Comparison of ENCODE assay signal across 8 mouse cellular contexts in genomic region chr7:128743898-128744297, GRCm38 (mm10). TPM values are rescaled to one million over a fixed set of nuclear protein-coding genes. Genes with fewer than 3 reads are reported as not detected.
A peak's percentile ranks its signal among the peaks of the same experiment; 100 is the strongest.
DNase-seq lines count a peak whose midpoint lies in the region; ATAC-seq and TF ChIP-seq lines count a peak whose summit lies in the region.

No protein-coding gene starts in this region.

- H3K4me1 ChIP-seq in heart, embryonic 12.5 days (replicated peaks), result peaks cover 39% of the 10 kb centered on the region
- H3K4me1 ChIP-seq in E14TG2a.4 (replicated peaks; ENCODE audit: low read depth, low read length), result peaks cover 49% of the 10 kb centered on the region
- peaks cover 13% of the 10 kb centered on the region for H3K4me1 ChIP-seq in forebrain, postnatal 0 days (ENCODE audit: insufficient read depth)
- H3K4me1 ChIP-seq in liver, embryonic 16.5 days (ENCODE audit: control insufficient read depth, low read depth, low read length), result peaks cover 48% of the 10 kb centered on the region

- 0 out of 2 replicates have a peak, but pooled peaks cover 8% of the 10 kb centered on the region for H3K27me3 ChIP-seq in heart, embryonic 12.5 days (replicated peaks)
- no peaks in the 10 kb centered on the region for H3K27me3 ChIP-seq in E14TG2a.4 (ENCODE audit: insufficient read depth, low read length)
- H3K27me3 ChIP-seq in forebrain, postnatal 0 days (ENCODE audit: insufficient read depth, low read length), result no peaks in the 10 kb centered on the region
- no peaks in the 10 kb centered on the region for H3K27me3 ChIP-seq in liver, embryonic 16.5 days (ENCODE audit: control insufficient read depth, insufficient read depth, low read depth, low read length)

- ATAC-seq in heart, embryonic 12.5 days (ENCODE audit: insufficient number of reproducible peaks, low FRiP score), result no peak
- ATAC-seq in forebrain, postnatal 0 days, result no peak
- ATAC-seq in liver, embryonic 16.5 days (ENCODE audit: low read depth), result no peak

- DNase-seq in heart, adult 8-10 months (ENCODE audit: low spot score), result no peak
- no peak for DNase-seq in forebrain, postnatal 0 days
- no peak for DNase-seq in urinary bladder, adult 2 months (ENCODE audit: low spot score)
- DNase-seq in T-cell, adult 2 months (ENCODE audit: low spot score), result no peak
- DNase-seq in cerebellum, postnatal 10 days, result no peak

- H3K4me3 ChIP-seq in heart, embryonic 12.5 days, result peak overlapping the region; percentile 99; the same call in 1 of the 2 replicates
- peak overlapping the region; percentile 100 for H3K4me3 ChIP-seq in E14TG2a.4 (replicated peaks; ENCODE audit: low read length)
- no peak overlapping the region for H3K4me3 ChIP-seq in forebrain, postnatal 0 days (ENCODE audit: low read depth, low read length)
- H3K4me3 ChIP-seq in liver, embryonic 16.5 days (ENCODE audit: low read depth, low read length), result no peak overlapping the region

- peaks cover 6% of the 10 kb centered on the region; the same call in 1 of the 2 replicates for H3K36me3 ChIP-seq in heart, embryonic 12.5 days
- peaks cover 27% of the 10 kb centered on the region for H3K36me3 ChIP-seq in E14TG2a.4 (ENCODE audit: insufficient read depth, low read length)
- H3K36me3 ChIP-seq in forebrain, postnatal 0 days (ENCODE audit: insufficient read depth), result no peaks in the 10 kb centered on the region
- H3K36me3 ChIP-seq in liver, embryonic 16.5 days (ENCODE audit: control insufficient read depth, insufficient read depth), result no peaks in the 10 kb centered on the region

- H3K9ac ChIP-seq in heart, embryonic 12.5 days, result no peak overlapping the region
- H3K9ac ChIP-seq in forebrain, postnatal 0 days, result peak overlapping the region; percentile 46; the same call in 1 of the 2 replicates
- H3K9ac ChIP-seq in liver, embryonic 16.5 days (ENCODE audit: low read depth, low read length), result no peak overlapping the region

- H3K27ac ChIP-seq in heart, embryonic 12.5 days (ENCODE audit: poor library complexity, severe bottlenecking), result no peak overlapping the region
- H3K27ac ChIP-seq in forebrain, postnatal 0 days (ENCODE audit: low read depth, low read length), result no peak overlapping the region
- H3K27ac ChIP-seq in liver, embryonic 16.5 days (ENCODE audit: low read length), result no peak overlapping the region

- no peaks in the 10 kb centered on the region for H3K9me3 ChIP-seq in heart, embryonic 12.5 days (replicated peaks)
- no peaks in the 10 kb centered on the region for H3K9me3 ChIP-seq in E14TG2a.4 (ENCODE audit: low read length)
- no peaks in the 10 kb centered on the region for H3K9me3 ChIP-seq in forebrain, postnatal 0 days (ENCODE audit: low read length)
- H3K9me3 ChIP-seq in liver, embryonic 16.5 days (replicated peaks; ENCODE audit: control insufficient read depth, low read length), result no peaks in the 10 kb centered on the region

- WGBS in heart, embryonic 12.5 days, result 58% methylated on average over 2 of the region's 2 CpGs
- WGBS in forebrain, postnatal 0 days, result 63% methylated on average over 2 of the region's 2 CpGs
- 20% methylated on average over 2 of the region's 2 CpGs for WGBS in liver, embryonic 16.5 days (ENCODE audit: insufficient replicate concordance)

- H3K4me2 ChIP-seq in heart, embryonic 12.5 days, result peak overlapping the region; percentile 93
- H3K4me2 ChIP-seq in forebrain, postnatal 0 days (ENCODE audit: low read depth), result peak overlapping the region; percentile 46
- peak overlapping the region; percentile 78; the same call in 1 of the 2 replicates for H3K4me2 ChIP-seq in liver, embryonic 16.5 days (ENCODE audit: low read depth, low read length)

- no peak for TF ChIP-seq CTCF in E14TG2a.4 (conservative IDR thresholded peaks at IDR 0.05; ENCODE audit: low read length)
- TF ChIP-seq CTCF in forebrain, postnatal 0 days (IDR thresholded peaks at IDR 0.05; ENCODE audit: low read depth), result no peak

RNA-seq across cellular contexts. Expression of gene Sec23ip, which starts 0.8 kb away (rescaled TPM):
- polyA plus RNA-seq in heart, embryonic 12.5 days (2016; fragmentation: Nextera tagmentation; extraction: Ambion mirVana), result 36.9 and 39.1 TPM in 2 replicates
- 10 to 100 TPM; 21.4 to 34.4 (median 26.8) TPM for total RNA-seq in heart, adult 8-10 months (2022)
- 18.3 and 22.0 TPM in 2 replicates for total RNA-seq in forebrain, postnatal 0 days (2014; rRNA removed)
- polyA plus RNA-seq in forebrain, postnatal 0 days (2015; fragmentation: Nextera tagmentation; extraction: Ambion mirVana), result 16.6 and 23.8 TPM in 2 replicates
- polyA plus RNA-seq in liver, embryonic 16.5 days (2015; fragmentation: Nextera tagmentation; extraction: Ambion mirVana), result 15.6 and 16.8 TPM in 2 replicates
- 17.8 and 19.7 TPM in 2 replicates for polyA plus RNA-seq in urinary bladder, adult 2 months (2012; rRNA removed)

RNA-seq across cellular contexts. Expression of gene Mcmbp, which starts 3.6 kb away (rescaled TPM):
- polyA plus RNA-seq in heart, embryonic 12.5 days (2016; fragmentation: Nextera tagmentation; extraction: Ambion mirVana), result 46.6 and 49.4 TPM in 2 replicates
- 10 to 100 TPM; 19.7 to 21.6 (median 21.1) TPM for total RNA-seq in heart, adult 8-10 months (2022)
- total RNA-seq in forebrain, postnatal 0 days (2014; rRNA removed), result 34.6 and 43.3 TPM in 2 replicates
- 32.4 and 42.0 TPM in 2 replicates for polyA plus RNA-seq in forebrain, postnatal 0 days (2015; fragmentation: Nextera tagmentation; extraction: Ambion mirVana)
- 17.4 and 17.8 TPM in 2 replicates for polyA plus RNA-seq in liver, embryonic 16.5 days (2015; fragmentation: Nextera tagmentation; extraction: Ambion mirVana)
- 22.0 and 26.0 TPM in 2 replicates for polyA plus RNA-seq in urinary bladder, adult 2 months (2012; rRNA removed)

Comparison
In these comparisons a context has a peak if more than half of its experiments do, and no peak if none do; other contexts are left out.
1. H3K4me3 ChIP-seq: peak in heart, embryonic 12.5 days (single experiment) and E14TG2a.4 (single experiment); none in forebrain, postnatal 0 days (single experiment) and liver, embryonic 16.5 days (single experiment).
2. Peak in every context shown above with its lines, with median percentiles within 50 percentile points of each other: H3K4me2 ChIP-seq.